Mouse (Mus musculus) heart, embryonic 14.5 days (tissue): Measurements from ENCODE around the gene Sgca. TPM values are rescaled to one million over a fixed set of nuclear protein-coding genes. Genes with fewer than 3 reads are reported as not detected.

Experiments
- ATAC-seq: fragments of 200-750 bp; cut with Nextera tagmentation; 2 replicates; pipeline ENCODE4 v1.8.0; 2017; ENCODE audit warnings: low read depth, moderate TSS enrichment; ENCODE audit not compliant: insufficient number of reproducible peaks, insufficient read depth, low FRiP score
- H3K27ac ChIP-seq, 2 experiments: fragments of 200-500 bp in 1 of 2; fragments of 300-500 bp in 1 of 2; sonication (generic) in 1 of 2; replicated peaks in 1 of 2; 2 replicates each; pipeline ENCODE4 v1.5.1; 2012 to 2014; ENCODE audit warnings: low read depth in 2 of 2, low read length in 2 of 2, control low read depth in 1 of 2, mild to moderate bottlenecking in 1 of 2, mixed read lengths in 1 of 2; ENCODE audit not compliant: control insufficient read depth in 1 of 2, insufficient read depth in 1 of 2
- H3K27me3 ChIP-seq: fragments of 300-500 bp; sonication (generic); 2 replicates; pipeline ENCODE4 v1.6.1; 2014; ENCODE audit warnings: mild to moderate bottlenecking, low read length, control low read depth; ENCODE audit not compliant: control insufficient read depth, insufficient read depth
- H3K36me3 ChIP-seq: fragments of 300-500 bp; sonication (generic); 2 replicates; pipeline ENCODE4 v1.6.1; 2014; ENCODE audit warnings: mild to moderate bottlenecking, control low read depth, low read length, mixed read lengths; ENCODE audit not compliant: control insufficient read depth, insufficient read depth
- H3K4me1 ChIP-seq, 2 experiments: fragments of 200-500 bp in 1 of 2; fragments of 300-500 bp in 1 of 2; sonication (generic) in 1 of 2; 2 replicates each; pipeline ENCODE4 v1.6.1; 2012 to 2014; ENCODE audit warnings: low read length in 2 of 2, control low read depth in 1 of 2, mixed read lengths in 1 of 2; ENCODE audit not compliant: control insufficient read depth in 2 of 2, insufficient read depth in 2 of 2
- H3K4me2 ChIP-seq: fragments of 300-500 bp; sonication (generic); 2 replicates; pipeline ENCODE4 v1.6.1; 2014; ENCODE audit warnings: mild to moderate bottlenecking, low read length
- H3K4me3 ChIP-seq, 2 experiments: fragments of 200-500 bp in 1 of 2; fragments of 300-500 bp in 1 of 2; sonication (generic) in 1 of 2; 2 replicates each; pipeline ENCODE4 v1.5.1; 2012 to 2014; ENCODE audit warnings: low read length in 2 of 2, mild to moderate bottlenecking in 2 of 2, control low read depth in 1 of 2, low read depth in 1 of 2, moderate library complexity in 1 of 2; ENCODE audit not compliant: control insufficient read depth in 1 of 2, insufficient read depth in 1 of 2
- H3K9ac ChIP-seq: fragments of 300-500 bp; sonication (generic); 2 replicates; pipeline ENCODE4 v1.6.1; 2014; ENCODE audit warnings: mild to moderate bottlenecking, low read length
- H3K9me3 ChIP-seq: fragments of 300-500 bp; sonication (generic); 2 replicates; pipeline ENCODE4 v1.6.1; 2016; ENCODE audit warnings: low read length, control low read depth; ENCODE audit not compliant: control insufficient read depth
- WGBS: fragments of 180-500 bp; shearing (Covaris S2); extraction: QIAGEN DNeasy Blood & Tissue Kit; methylation state at CpG from one replicate; pipeline ENCODE4 v1.1.7; 2014; 5-methylcytosine and 5-hydroxymethylcytosine counted together
- polyA plus RNA-seq: library from polyadenylated mRNA; unstranded; fragments of >200 nt; fragmentation: Nextera tagmentation; extraction: Ambion mirVana; gene quantifications from 2 replicates; pipeline ENCODE4 v1.2.1, GENCODE M21; 2014

The Sgca gene
- polyA plus RNA-seq, 1 experiment from 2014 or later, result 34.6 TPM

- Histone ChIP-seq H3K4me3 (peak overlapping the region; percentile 40), H3K9me3 (no peaks in the 10 kb centered on the region), H3K36me3 (peaks cover 43% of the 10 kb centered on the region), H3K4me1 (peaks cover 30 to 37% of the 10 kb centered on the region in 2 experiments), H3K27ac (peak overlapping the region; percentile 25 to 39; a peak in 3 of 4 replicates), H3K4me2 (peak overlapping the region; percentile 72), H3K27me3 (no peaks in the 10 kb centered on the region), H3K9ac (peak overlapping the region; percentile 71)
- WGBS, result 2% methylated on average over 27 of the region's 27 CpGs
- peak; percentile 50; the same call in 1 of the 2 replicates for ATAC-seq
These were observed 30.5 kb upstream of the Sgca start for GRCm38 (mm10) chr11:95006525-95007219.

GRCm38 (mm10) chr11:95006038-95006437 is 29.9 kb upstream of the Sgca start:
- Histone ChIP-seq H3K4me3 (peak overlapping the region; percentile 12 to 40; a peak in 3 of 4 replicates), H3K4me2 (peak overlapping the region; percentile 72), H3K9ac (peak overlapping the region; percentile 71), H3K4me1 (peaks cover 25 to 38% of the 10 kb centered on the region in 2 experiments), H3K9me3 (no peaks in the 10 kb centered on the region), H3K36me3 (peaks cover 50% of the 10 kb centered on the region), H3K27ac (peak overlapping the region; percentile 25 to 29; a peak in 1 of 4 replicates), H3K27me3 (no peaks in the 10 kb centered on the region)
- 31% methylated on average over 4 of the region's 4 CpGs for WGBS
- ATAC-seq, result no peak

- Histone ChIP-seq H3K9ac (no peak overlapping the region), H3K36me3 (peaks cover 58% of the 10 kb centered on the region), H3K4me2 (no peak overlapping the region), H3K27me3 (no peaks in the 10 kb centered on the region), H3K4me1 (peaks cover 30 to 45% of the 10 kb centered on the region in 2 experiments), H3K4me3 (no peak overlapping the region), H3K9me3 (no peaks in the 10 kb centered on the region), H3K27ac (no peak overlapping the region)
- no peak for ATAC-seq
- WGBS, result 68% methylated on average over 6 of the region's 6 CpGs
These were observed 28.7 kb upstream of the Sgca start for GRCm38 (mm10) chr11:95004937-95005198.

- no peak overlapping the region for H3K4me2 ChIP-seq
- H3K9ac ChIP-seq, result no peak overlapping the region
- no peak for ATAC-seq
- peak overlapping the region in 1 of 2 experiments; percentile 50; a peak in 2 of 4 replicates for H3K27ac ChIP-seq
- 73% methylated on average over 12 of the region's 12 CpGs for WGBS
- peaks cover 28 to 44% of the 10 kb centered on the region in 2 experiments for H3K4me1 ChIP-seq
- peaks cover 63% of the 10 kb centered on the region for H3K36me3 ChIP-seq
- H3K27me3 ChIP-seq, result no peaks in the 10 kb centered on the region
- no peaks in the 10 kb centered on the region for H3K9me3 ChIP-seq
- H3K4me3 ChIP-seq, result no peak overlapping the region
These were observed 28.2 kb upstream of the Sgca start for GRCm38 (mm10) chr11:95004136-95004936.

DNA sequence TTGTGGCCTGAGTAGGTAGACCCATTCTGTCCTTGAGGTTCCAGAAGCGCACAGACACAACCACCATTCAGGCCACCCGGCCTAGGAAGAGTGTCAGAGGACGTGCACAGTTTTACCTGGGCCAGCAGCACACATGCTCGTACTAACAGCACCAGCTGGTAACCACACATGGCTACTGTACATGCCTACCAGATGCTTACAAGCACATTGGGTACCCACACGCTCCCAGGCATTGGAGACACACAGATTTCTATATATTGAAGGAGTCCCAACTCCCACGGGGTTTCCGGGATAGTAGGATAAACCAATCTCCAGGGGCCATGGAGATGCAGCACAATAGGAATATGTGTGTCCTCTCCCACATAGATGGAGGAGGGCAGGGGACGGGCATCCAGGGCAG is 26.6 kb upstream of the Sgca start:
- no peak for ATAC-seq
- Histone ChIP-seq H3K27me3 (no peaks in the 10 kb centered on the region), H3K36me3 (peaks cover 80% of the 10 kb centered on the region), H3K4me1 (peaks cover 22 to 40% of the 10 kb centered on the region in 2 experiments), H3K9me3 (no peaks in the 10 kb centered on the region), H3K9ac (no peak overlapping the region), H3K27ac (no peak overlapping the region), H3K4me2 (no peak overlapping the region), H3K4me3 (no peak overlapping the region)
- 93% methylated on average over 8 of the region's 8 CpGs for WGBS

DNA sequence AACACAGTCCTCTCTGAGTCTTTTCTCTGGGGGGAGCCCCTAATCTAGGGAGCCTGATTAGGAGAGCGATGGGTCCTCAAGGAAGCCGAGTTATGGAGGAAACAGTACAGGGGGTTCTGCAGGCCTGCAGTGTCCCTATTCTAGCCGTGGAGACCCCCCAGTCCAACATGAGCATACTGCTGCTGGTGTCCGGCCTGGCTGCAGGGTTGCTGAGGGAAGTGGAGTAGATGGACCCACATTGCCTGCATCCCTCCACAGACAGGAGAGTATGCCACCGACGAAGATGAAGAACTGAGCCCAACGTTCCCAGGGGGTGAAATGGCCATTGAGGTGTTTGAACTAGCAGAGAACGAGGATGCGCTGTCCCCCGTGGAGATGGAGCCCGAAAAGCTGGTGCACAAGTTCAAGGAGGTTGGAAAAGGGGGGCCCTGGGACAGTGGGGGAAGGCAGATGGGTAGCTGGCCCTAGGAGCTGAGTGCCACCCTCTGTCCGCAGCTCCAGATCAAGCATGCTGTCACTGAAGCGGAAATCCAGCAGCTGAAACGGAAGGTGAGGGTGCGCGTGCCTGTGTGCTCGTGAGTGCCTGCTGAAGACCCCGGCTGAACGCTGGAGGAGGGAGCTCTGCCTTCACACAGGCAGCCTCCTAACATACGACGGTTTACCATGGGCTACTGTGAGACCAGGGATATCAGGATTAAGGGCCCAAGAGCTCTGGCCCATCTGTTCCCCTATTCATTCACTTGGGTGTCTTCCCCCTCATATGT is 25.6 kb upstream of the Sgca start:
- H3K27me3 ChIP-seq, result no peaks in the 10 kb centered on the region
- H3K9me3 ChIP-seq, result no peaks in the 10 kb centered on the region
- H3K9ac ChIP-seq, result no peak overlapping the region
- no peak overlapping the region; a peak in 1 of 4 replicates for H3K27ac ChIP-seq
- 87% methylated on average over 21 of the region's 21 CpGs for WGBS
- peaks cover 18 to 43% of the 10 kb centered on the region in 2 experiments for H3K4me1 ChIP-seq
- H3K4me2 ChIP-seq, result no peak overlapping the region
- H3K4me3 ChIP-seq, result no peak overlapping the region
- peaks cover 89% of the 10 kb centered on the region for H3K36me3 ChIP-seq
- ATAC-seq, result no peak

DNA sequence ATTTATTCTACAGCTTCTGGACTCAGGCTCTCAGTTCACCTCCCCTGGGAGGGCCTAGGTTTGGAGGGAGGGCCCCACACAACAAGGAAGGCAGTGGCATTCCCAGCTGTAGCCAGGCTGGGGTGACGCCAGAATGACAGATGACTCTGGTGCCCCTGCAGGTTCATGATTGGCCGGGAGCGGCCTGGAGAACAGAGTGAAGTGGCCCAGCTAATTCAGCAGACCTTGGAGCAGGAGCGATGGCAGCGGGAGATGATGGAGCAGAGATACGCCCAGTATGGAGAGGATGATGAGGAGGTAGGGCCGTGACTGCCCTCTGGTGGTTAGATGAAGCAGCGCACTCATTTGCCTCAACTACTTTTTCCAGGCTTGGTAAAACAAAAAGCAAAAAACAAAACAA is 24.9 kb upstream of the Sgca start:
- no peak overlapping the region for H3K4me3 ChIP-seq
- 3% methylated on average over 8 of the region's 8 CpGs for WGBS
- peak; percentile 19; the same call in 1 of the 2 replicates for ATAC-seq

More for the DNA sequence above, 24.9 kb upstream of the Sgca start:
- Histone ChIP-seq H3K36me3 (peaks cover 96% of the 10 kb centered on the region), H3K4me2 (peak overlapping the region; percentile 16; the same call in 1 of the 2 replicates), H3K27me3 (no peaks in the 10 kb centered on the region), H3K9me3 (no peaks in the 10 kb centered on the region), H3K4me1 (peaks cover 15 to 43% of the 10 kb centered on the region in 2 experiments), H3K27ac (peak overlapping the region; percentile 6 to 7; a peak in 1 of 4 replicates), H3K9ac (no peak overlapping the region)
